Mouse (Mus musculus) layer of hippocampus, adult 9-11 months (tissue): ENCODE measurements around the gene Rps5.
"Not testable (repeated sequence)": the region's sequence is repeated elsewhere in the genome, so short reads cannot be mapped to it uniquely, and the experiment has no call there.

Experiments used
- DNase-seq: peaks from one replicate; pipeline ENCODE4 v3.0.0; 2022

Gene Rps5

GRCm38 (mm10) chr7:12921705-12922465 is at the start of gene Rps5:
Rps5 (plus strand) TSS chr7:12922290.
- peak; percentile 99 for DNase-seq

DNA sequence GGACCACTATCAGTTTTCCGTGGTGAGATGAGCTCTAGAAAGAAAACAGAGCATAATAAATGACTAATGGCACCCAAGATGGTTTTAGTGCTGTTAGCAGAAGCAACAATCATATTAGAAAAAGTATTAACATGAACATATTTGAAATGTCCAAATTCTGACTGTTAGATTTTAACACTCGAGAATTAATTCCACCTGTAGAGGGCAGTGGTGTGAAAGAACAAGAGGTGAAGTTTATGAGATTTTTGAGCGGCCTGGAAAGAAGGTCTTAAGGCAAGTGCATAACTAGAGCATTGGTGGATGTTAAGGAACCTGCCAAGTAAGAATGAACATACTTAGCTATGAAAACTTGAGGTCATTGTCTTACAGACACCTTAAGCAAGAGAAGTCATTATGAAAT is 47.8 kb upstream of the Rps5 start:
- DNase-seq: no peak

- DNase-seq: no peak
Observed at GRCm38 (mm10) chr7:12880036-12880435, 42.1 kb upstream of the Rps5 start.

DNA sequence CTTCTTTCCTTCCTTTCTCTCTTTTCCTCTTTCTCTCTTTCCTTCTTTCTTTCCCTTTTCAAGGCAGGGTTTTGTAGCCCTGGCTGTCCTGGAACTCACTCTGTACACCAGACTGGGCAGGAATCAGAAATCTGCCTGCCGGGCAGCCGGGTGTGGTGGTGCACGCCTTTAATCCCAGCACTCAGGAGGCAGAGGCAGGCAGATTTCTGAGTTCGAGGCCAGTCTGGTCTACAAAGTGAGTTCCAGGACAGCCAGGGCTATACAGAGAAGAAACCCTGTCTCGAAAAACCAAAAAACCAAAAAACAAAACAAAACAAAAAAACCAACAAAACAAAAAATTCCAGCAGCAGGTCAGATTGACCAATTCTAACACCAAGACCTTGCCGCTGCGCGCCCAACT is 41.6 kb upstream of the Rps5 start:
- not testable (repeated sequence) for DNase-seq

DNA sequence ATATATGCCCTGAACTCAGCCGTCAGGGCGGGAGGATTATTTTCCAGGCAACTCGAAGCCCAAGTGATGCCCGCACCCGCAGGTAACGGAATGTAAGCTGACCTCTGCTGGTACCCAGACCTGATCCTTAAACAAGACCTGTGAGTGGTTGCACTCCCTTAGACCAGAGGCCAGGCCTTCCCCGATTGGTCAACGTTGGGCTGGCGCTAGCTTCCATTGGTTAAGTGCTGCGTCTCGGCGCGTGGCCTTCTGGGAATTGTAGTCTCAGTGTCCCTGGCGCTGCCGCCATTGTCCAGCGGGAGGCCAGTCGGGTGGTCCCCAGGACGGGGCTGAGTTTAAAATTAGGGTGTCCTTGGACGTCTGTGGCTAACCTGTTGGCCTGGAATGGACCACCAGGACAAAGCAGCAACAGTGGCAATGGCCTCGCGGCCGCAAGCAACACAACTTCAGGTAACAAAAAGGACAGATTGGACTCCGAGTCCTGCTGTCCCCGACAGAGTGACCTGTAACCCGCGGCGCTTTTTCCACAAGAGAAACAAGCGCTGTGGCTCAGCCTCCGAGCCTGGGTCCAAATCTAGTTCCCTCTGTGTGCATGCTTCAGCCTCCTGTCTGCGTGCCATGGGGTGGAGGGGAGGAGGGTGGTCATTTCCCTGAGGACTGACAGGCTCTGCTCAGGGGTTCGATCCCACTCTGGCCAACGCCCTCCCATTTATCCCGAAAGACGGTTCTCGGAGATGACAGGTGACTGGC is 41.0 kb upstream of the Rps5 start, which contains the start of gene Zfp128:
Gene Zfp128, plus strand, starts transcription at position 267 of the 750 bp plus-strand sequence.
- DNase-seq: peak; percentile 96

- no peak for DNase-seq
Observed at GRCm38 (mm10) chr7:12886563-12887266, 35.4 kb upstream of the Rps5 start.

GRCm38 (mm10) chr7:12887585-12887984 is 34.5 kb upstream of the Rps5 start:
- DNase-seq: no peak

DNA sequence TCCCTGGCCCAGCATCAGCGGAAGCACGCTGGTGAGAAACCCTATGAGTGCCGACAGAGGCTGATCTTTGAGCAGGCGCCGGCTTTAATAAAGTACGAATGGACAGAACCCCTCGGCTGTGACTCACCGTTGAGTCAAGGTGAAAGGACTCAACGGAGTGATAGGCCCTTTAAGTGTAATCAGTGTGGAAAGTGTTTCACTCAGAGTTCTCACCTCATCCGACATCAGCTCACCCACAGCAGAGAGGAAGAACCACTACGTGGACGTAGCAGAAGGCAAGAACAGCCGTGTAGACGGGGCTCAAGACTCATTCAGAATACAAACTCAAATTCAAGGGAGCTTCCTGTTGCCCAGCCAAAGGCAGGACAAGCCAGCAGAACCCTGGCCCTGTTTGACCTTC is 31.2 kb upstream of the Rps5 start:
- no peak for DNase-seq

DNA sequence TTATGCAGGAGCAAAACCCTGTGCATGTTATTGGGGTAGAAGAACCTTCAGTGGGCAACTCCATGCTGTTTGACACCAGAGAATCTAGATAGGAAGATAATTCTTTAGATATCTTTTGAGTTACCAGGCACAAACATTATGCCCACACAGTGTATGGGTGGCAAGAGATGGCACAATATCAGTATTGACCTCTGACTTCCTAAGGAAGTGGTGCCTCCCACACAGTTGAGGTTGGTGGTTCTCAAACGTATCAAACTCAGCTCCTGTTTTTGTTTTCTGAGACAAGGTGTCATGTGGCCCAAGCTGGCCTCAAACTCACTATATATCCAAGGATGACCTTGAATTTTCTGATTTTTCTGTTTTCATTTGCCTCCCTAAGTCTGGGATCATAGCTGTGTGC is 30.8 kb upstream of the Rps5 start:
- no peak for DNase-seq

DNA sequence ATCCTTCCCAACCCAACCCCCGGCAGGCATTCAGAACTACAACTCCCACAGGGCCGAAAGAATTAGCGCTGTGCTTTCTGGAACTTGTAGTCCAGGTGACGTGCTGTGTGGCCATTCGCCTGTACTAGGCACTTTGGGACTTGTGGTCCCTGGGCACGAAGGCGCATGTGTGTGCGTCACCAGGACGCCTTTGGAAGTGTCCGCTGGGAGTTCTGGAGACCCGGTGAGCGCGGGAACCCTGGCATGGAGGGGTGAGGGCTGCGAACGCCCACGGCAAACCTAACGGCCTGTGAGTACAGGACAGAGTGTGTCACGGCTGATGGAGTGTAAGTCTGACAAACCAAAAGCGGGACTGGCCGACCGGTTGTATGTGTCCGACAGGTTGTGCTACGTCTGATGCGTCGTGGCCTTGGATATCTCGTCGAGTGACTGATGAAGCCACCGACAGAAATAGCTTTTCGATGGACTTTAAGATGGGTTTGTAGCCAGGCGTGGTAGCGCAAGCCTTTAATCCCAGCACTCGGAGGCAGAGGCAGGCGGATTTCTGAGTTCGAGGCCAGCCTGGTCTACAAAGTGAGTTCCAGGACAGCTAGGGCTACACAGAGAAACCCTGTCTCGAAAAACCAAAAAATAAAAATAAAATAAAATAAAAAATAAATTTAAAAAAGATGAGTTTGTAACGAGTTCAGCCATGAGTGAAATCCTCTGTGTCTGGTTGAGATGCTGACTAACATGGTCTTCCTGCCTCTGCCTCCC is 24.3 kb upstream of the Rps5 start, which contains the start of gene Zscan22:
Gene Zscan22, plus strand, starts transcription at position 161 of the 756 bp plus-strand sequence.
- peak; percentile 98 for DNase-seq

DNA sequence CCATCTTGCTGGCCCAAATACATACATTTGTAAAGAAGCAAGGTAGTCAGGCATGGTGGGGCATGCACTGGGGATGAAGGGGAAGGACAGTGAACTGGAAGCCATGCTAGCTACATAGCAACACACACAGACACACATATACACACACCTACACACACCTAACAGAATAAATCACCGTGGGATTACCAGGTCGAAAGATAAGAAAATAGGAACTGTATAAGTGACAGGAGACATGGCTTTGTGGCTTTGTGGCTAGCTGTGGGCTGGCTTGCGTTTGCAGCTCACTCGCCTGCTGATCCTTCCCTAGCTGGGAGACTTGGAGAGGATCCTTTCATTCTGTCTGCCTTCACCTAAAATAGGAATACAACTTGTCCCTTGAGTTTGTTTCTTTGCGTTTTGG is 20.6 kb upstream of the Rps5 start:
- no peak for DNase-seq

DNA sequence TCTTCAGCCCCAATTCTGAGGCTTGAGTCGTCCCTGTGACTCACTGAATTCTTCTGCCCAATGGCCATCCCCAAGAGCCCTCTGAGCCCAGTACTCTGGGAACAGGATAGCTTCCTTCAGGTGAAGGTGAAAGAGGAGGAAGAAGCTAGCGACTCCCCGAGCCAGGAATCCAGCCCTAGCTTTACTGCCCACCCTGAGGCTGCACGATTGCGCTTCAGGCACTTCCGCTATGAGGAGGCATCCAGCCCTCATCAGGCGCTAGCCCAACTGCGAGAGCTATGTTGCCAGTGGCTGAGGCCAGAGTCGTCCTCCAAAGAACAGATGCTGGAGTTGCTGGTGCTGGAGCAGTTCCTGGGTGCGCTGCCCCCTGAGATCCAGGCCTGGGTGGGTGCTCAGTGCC is 18.5 kb upstream of the Rps5 start:
- DNase-seq: no peak

GRCm38 (mm10) chr7:12905146-12905545 is 16.9 kb upstream of the Rps5 start:
- DNase-seq: no peak

GRCm38 (mm10) chr7:12909498-12909962 is 12.6 kb upstream of the Rps5 start:
- peak; percentile 71 for DNase-seq

- DNase-seq: peak; percentile 50
Observed at GRCm38 (mm10) chr7:12910181-12910668, 11.9 kb upstream of the Rps5 start.

DNA sequence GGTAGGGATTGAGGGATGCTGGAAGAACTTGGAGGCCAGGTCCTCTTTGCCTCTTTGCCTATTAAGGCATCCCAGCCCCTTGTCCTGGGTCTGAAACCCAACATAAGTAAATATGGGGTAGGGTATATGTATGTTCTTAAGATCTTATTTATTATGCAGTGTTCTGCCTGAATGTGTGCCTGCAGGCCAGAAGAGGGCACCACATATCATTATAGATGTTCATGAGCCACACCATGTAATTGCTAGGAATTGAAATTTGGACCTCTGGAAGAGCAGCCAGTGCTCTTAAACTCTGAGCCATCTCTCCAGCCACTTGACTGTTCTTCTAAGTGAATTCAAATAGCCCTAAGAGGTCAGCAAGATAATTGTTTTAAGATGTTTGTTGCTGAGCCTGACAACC is 8.5 kb upstream of the Rps5 start:
- no peak for DNase-seq

DNA sequence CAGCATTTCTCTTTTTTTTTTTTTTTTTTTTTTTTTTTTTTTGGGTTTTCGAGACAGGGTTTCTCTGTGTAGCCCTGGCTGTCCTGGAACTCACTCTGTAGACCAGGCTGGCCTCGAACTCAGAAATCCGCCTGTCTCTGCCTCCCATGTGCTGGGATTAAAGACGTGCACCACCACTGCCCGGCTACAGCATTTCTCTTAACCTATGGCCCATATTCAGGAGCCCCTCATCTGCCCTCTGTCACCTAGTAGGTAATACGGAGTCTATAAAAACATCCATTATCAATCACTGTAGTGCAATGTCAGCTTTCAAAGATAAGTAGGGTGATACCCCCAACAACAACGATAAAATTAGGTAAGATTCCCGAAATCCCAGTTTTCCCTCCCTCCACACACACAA is 1.6 kb upstream of the Rps5 start:
- DNase-seq: not testable (repeated sequence)

GRCm38 (mm10) chr7:12921318-12921704 is 779 bp upstream of the Rps5 start:
- no peak for DNase-seq

- no peak for DNase-seq
Observed at GRCm38 (mm10) chr7:12922729-12923128, 639 bp downstream of the Rps5 start.

- DNase-seq: no peak
Observed at GRCm38 (mm10) chr7:12926316-12926715, 4.2 kb downstream of the Rps5 start.

GRCm38 (mm10) chr7:12927191-12927680 is 5.1 kb downstream of the Rps5 start, which contains the start of gene Rnf225:
Rnf225 (plus strand) TSS chr7:12927416.
- DNase-seq: no peak
